Mouse (Mus musculus) left cerebral cortex, adult 8-10 months (tissue): Measurements from ENCODE around the gene Rarb. TPM values are rescaled to one million over a fixed set of nuclear protein-coding genes. Genes with fewer than 3 reads are reported as not detected.

Experiments
- DNase-seq, 2 experiments: peaks; one replicate each; pipeline ENCODE4 v3.0.0; 2022; ENCODE audit warnings: low spot score in 2 of 2
- total RNA-seq, 4 experiments: library from RNA; stranded (reverse); gene quantifications; 2 replicates each; pipeline ENCODE4 v1.2.4; 2022

The Rarb gene
- total RNA-seq, 4 experiments from 2014 or later, result 35.7 to 38.3 (median 36.5) TPM

GRCm38 (mm10) chr14:16735331-16736012 is 83.5 kb downstream of the Rarb start:
- DNase-seq, result no peak

- no peak for DNase-seq
These were observed 85.2 kb downstream of the Rarb start for GRCm38 (mm10) chr14:16733595-16734298.

- no peak for DNase-seq
These were observed 86.9 kb downstream of the Rarb start for GRCm38 (mm10) chr14:16732054-16732453.

- DNase-seq, result no peak
These were observed 90.6 kb downstream of the Rarb start for GRCm38 (mm10) chr14:16728175-16728838.

GRCm38 (mm10) chr14:16723991-16724390 is 95.0 kb downstream of the Rarb start:
- no peak for DNase-seq

- no peak for DNase-seq
These were observed 101.1 kb downstream of the Rarb start for GRCm38 (mm10) chr14:16717821-16718220.

GRCm38 (mm10) chr14:16714344-16714955 is 104.5 kb downstream of the Rarb start:
- no peak for DNase-seq

GRCm38 (mm10) chr14:16713773-16714172 is 105.2 kb downstream of the Rarb start:
- no peak for DNase-seq

- DNase-seq, result no peak
These were observed 119.7 kb downstream of the Rarb start for GRCm38 (mm10) chr14:16699228-16699627.

- peak; percentile 11 to 18 for DNase-seq
These were observed 123.4 kb downstream of the Rarb start for GRCm38 (mm10) chr14:16695453-16696120.

- no peak for DNase-seq
These were observed 140.6 kb downstream of the Rarb start for GRCm38 (mm10) chr14:16678335-16678734.

- DNase-seq, result no peak
These were observed 141.9 kb downstream of the Rarb start for GRCm38 (mm10) chr14:16677081-16677480.

- peak in 1 of 2 experiments; percentile 43 for DNase-seq
These were observed 148.4 kb downstream of the Rarb start for GRCm38 (mm10) chr14:16670571-16670970.

GRCm38 (mm10) chr14:16639153-16639943 is 179.6 kb downstream of the Rarb start:
- DNase-seq, result no peak

- DNase-seq, result no peak
These were observed 205.0 kb downstream of the Rarb start for GRCm38 (mm10) chr14:16613975-16614374.

- peak in 1 of 2 experiments; percentile 9 for DNase-seq
These were observed 213.5 kb downstream of the Rarb start for GRCm38 (mm10) chr14:16605480-16605879.

GRCm38 (mm10) chr14:16604469-16605064 is 214.4 kb downstream of the Rarb start:
- no peak for DNase-seq

GRCm38 (mm10) chr14:16603040-16603590 is 215.8 kb downstream of the Rarb start:
- no peak for DNase-seq

- DNase-seq, result peak; percentile 29 to 67
These were observed 219.7 kb downstream of the Rarb start for GRCm38 (mm10) chr14:16599224-16599623.

- no peak for DNase-seq
These were observed 220.9 kb downstream of the Rarb start for GRCm38 (mm10) chr14:16598074-16598501.
